Mouse (Mus musculus) layer of hippocampus, postnatal 10 days (tissue): Measurements from ENCODE around the gene Ints2. TPM values are rescaled to one million over a fixed set of nuclear protein-coding genes. Genes with fewer than 3 reads are reported as not detected.
"Not testable (repeated sequence)": the region's sequence is repeated elsewhere in the genome, so short reads cannot be mapped to it uniquely, and the experiment has no call there.

Source experiments
- DNase-seq, 2 experiments: peaks; one replicate each; pipeline ENCODE4 v3.0.0; 2021; ENCODE audit warnings: low spot score in 2 of 2
- long read RNA-seq: library from polyadenylated mRNA; stranded (forward); transcript quantifications from one replicate; pipeline ENCODE4 v2.0.0, GENCODE M21; 2023
- total RNA-seq, 2 experiments: library from RNA; stranded (reverse); gene quantifications; 2 replicates each; pipeline ENCODE4 v1.2.3; 2021

Ints2 gene
- 10 to 100 TPM; 21.9 to 25.9 TPM for total RNA-seq
- long read RNA-seq, full-length matches to known transcripts = 1 of 5 reads
- long read RNA-seq, partial matches to known transcripts = 1 of 5 reads
- long read RNA-seq, other reads (novel, unspliced or antisense) = 3 of 5 reads

DNA sequence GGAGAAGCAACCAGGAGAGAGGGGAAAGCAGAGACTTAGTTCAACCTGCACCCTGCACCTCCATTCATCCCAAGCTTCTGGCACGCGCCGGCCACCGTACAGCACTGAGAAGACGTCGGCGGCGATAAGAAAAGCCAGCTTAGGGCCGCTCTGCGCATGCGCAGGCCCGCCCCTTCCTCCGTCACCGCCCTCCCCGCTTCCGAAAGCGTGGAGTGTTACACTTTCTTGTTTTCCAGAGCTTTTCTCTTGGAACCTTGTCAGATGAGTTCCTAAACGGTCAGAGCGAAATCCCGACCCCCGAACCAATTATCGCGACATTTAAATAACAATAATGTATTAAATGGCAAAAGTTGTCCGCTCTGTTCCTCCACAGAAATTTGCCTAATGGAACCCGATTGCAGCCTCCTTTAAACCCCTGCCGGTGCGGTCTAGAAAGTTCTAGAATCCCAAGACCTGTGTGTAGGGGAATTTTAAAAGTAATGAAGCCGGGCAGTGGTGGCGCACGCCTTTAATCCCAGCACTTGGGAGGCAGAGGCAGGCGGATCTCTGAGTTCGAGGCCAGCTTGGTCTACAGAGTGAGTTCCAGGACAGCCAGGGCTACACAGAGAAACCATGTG lies at the start of gene Ints2:
Gene Ints2 (minus strand): TSS at position 116 of the 617 bp plus-strand sequence.
- DNase-seq = peak; percentile 93 to 96

DNA sequence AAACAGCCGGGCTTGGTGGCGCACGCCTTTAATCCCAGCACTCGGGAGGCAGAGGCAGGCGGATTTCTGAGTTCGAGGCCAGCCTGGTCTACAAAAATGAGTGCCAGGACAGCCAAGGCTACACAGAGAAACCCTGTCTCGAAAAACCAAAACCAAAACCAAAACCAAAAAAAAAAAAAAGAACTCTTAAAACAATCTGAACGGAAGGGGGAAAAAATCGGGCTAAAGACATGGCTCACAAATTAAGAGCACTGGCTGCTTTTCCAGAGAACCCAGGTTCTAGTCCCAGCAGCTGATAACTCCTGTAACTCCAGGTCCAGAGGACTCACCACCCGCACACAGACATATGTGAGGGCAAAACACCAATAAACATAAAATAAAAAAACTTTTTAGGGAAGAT lies 34.8 kb upstream of the Ints2 start:
- not testable (repeated sequence) for DNase-seq

DNA sequence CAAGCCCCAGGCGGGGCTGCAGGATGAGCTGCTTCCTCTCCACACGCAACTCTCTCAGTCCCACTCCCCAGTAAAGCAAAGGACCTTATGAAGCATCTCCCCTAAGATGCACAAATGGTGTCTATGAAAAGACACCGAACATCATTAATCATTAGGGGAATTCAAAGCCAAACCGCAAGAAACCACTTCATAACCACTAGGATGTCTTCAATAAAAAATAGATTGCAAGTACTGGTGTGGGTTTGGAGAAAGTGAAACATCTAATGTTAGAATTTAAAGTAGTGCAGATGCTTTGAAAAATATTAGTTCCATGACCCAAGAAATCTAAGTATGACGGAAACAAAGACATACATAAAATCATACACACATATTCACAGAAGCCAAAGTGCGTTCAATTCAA lies 34.3 kb upstream of the Ints2 start:
- no peak for DNase-seq

DNA sequence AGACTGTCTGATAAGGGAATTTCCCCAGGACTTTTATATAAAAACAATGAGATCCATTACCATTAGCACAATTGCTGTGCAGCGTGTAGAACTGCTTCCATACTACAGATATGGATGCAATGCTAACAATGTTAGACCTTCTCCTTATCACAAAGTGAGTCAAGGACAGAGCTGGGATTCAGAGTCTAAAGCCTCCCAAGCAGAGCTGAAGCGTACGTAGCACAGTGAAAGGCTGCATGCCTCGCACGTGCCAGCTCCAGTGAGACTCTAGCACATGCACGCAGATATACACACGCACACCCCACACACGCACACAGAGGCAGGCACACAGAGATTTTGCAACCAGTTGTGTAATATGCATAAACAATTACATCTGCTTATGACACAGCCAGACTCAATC lies 28.4 kb upstream of the Ints2 start:
- no peak for DNase-seq

DNA sequence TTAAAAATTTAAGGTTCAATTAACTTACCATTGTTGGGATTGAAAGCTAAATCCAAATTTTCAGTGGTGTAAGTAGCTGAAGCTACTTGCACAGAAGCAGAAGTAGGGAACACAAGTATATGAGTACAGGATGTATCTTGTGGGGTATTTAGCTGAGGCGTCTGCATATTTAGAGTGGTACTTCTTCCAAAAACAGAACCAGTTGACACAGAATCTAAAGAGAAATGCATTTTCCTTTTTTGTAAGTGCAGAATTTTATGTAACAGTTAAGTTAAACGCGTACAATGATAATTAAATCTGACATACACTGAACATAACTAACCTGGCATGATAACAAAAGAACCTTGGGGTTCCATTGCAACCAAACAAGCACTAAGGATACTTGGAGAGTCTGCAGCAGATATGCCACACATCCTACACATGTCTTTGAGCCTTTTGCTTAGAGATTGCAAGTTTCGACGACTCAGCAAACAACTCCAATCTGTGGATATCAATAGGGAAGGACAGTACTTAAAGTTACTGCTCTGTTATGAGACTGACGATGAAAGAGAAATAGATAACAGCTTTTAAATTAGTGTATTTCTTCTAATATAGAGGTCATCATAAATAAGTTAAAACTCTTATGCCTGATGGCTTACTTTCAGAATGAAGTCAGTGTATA lies 21.2 kb upstream of the Ints2 start:
- DNase-seq = no peak

DNA sequence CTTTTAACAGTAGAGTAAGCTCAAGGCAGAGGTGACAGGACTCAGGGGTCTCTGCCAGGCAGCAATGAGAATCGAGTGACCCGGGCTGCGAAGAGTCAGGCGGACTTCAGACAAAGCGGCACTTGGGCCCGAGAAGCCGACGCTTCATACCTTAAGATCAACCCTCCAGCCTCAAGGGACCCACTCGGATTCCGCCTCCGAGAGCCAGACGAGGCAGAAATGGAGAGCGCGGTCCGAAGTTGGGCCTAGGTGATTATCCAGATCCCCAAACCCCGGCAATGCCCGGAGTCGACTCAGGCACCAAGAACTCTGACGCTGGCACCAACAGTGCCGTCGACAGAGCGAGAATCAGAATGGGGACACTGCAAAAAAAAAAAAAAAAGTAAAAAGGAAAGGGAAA lies 321 bp downstream of the Ints2 start:
- DNase-seq = no peak

DNA sequence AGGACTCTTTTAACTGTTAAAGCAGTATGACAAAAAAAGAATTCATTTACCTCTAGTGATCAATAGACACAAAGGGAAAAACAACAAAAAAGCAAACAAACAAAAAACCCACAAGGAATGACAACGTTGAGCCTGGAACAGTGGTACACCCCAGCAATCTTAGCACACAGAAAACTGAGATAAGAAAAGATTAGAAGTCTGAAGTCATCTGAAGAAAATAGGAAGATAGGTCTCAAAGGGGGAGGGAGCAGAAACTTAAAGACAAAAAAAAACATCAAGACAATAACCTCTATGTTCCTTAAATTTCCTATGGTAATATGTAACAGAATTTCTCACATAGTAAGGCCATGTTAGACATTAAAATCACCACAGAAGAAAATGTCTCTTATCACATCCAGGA lies 4.0 kb downstream of the Ints2 start:
- no peak for DNase-seq

DNA sequence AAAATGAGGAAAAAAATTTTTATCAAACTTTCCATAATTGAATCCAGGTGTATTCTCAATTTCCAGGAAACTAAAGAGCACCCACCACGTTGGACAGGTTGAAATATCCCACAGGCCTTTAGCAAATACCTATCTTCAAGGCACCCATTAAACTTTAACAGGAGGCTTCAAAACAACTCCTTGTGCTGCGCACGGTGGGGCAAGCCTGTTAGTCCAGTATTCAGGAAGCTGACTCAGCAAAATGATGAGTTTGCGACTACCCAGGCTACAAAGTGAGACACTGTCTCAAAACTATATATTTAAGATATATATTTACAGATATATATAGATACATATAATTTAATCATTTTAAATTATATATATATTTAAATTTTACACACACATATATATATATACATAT lies 24.9 kb downstream of the Ints2 start:
- DNase-seq = no peak

DNA sequence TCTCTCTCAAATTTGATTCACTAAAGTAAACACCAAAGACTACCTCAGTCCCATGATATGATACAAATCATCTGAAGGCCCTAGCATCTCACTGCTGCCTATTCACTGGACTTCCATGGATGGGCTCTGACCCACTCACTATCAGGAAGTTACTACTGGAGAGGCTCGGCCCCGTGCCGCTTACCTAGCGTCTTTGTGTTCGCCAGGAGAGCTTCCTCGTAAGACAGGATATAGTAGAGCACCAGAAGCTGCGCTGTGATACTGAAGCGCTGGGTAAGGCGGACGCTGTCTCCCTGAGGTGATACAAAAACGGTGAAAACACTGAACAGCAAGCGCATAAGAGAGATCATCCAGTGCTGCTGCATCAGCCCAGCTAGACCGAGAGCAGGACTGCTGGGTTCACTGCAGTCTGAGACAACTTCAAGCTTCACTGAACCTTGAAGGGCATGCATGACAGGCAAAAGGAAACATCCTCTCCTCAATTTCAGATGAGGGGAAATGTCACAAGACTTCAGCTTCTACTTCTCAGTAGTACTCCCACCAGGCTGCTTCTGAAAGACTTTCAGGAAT lies 25.5 kb downstream of the Ints2 start:
- no peak for DNase-seq

DNA sequence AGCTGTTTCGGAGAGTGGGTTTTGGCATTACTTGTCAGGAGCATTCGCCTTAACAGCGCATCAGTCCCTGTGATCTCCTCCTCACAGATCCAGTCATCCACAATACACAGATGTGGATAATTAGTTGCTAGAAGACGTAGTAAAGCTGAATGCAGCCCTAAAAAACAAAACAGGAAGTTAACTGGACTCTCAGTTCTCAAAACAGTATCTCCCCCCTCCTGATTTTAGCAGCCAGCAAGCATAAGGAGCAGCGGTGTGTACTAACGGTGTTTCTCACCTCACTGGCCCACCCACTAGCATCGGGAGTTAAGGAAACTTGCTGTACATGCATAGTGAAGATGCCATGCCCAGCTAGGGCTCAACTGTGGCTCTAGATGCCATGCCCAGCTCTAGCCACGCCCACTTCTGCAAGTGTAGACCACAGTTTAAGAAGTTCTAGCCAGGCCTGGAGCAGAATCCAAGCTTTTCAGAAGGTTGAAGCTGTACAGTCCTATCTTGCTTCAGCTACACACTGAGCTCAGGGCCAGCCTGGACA lies 30.7 kb downstream of the Ints2 start:
- no peak for DNase-seq

DNA sequence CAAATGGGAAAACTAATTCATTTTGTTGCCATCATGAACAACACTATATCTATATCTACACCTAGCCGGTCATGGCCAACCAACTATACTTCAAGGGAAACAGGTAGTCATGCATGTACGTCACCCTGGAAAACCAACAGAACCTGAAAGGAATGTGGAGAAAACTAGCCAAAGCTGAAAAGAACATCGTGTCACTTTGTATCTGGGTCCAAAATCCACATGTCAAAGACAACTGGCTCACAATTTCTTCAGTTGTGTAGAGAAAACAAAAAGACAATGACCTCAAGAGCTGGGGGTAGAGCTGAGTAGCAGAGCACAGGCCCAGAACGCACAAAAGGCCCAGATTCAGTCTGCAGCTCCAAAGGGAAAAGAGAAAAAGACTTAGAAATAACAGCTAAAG lies 31.6 kb downstream of the Ints2 start:
- DNase-seq = no peak

DNA sequence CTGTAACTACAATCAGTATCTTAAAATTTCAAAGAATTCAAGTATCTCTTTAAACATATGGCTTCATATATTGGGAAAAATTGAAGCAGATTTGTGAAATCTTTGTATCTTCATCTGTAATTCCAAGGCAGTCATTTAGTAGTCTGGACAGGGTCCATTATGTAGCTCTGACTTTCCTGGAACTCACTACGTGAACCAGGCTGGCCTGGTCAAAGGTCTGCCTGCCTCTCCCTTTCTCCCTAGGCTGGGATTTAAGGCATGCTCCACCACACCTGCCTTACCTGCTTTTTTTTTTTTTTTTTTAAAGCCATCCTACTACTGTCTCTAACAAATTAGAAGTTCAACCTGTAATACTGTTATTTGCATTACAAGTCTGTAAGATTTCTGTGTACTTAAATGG lies 45.6 kb downstream of the Ints2 start:
- no peak for DNase-seq

DNA sequence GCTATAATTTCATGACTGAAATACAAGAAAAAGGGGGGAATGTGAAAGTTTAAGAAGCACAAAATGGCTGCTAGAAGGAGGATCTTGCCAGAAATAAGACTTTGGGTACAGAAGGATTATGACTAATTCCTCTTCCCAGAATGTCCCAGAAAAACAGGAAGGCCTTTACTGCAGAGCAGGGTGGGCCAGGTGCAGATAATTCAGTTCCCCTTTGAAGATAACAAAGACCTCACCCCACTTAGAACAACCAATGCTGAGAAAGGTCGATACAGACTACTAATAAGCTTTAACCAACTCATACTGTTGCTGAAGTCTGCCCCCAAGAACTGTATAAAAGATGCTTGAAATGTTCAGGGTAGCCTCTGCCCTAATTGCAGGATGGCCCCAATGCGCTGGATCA lies 48.3 kb downstream of the Ints2 start:
- DNase-seq = no peak

DNA sequence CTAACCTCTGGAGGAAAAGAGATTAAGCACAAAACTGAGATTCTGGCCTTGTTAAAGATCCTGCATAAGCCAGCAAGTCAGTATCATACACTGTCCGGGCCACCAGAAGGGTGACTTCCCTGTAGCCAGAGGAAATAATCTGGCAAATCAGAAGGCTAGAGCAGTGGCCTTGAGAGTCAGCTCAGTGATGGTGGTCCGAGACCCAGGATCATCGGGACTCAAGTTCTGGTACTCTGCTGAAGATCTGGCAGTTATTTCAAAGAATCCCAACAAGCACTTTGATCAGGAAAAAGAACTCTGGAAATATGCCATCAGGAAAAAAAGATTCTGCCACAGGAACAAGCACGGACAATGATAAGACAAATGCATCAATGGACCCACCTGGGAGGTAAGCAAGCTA lies 51.5 kb downstream of the Ints2 start:
- DNase-seq = no peak

DNA sequence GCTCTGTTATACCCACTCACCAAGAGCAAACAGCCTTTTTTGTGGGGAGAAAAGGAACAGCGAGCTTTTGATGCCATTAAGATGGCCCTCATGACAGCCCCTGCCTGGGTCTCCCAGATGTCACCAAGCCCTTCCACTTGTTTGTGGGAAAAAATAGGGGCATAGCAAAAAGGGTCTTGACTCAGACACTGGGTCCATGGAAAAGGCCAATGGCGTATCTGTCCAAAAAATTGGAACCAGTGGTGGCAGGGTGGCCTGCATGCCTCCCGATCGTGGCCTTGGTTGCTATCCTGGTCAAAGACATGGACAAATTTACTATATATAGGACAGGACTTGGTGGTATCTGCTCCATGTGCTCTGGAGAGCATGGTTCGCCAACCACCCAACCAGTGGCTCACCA lies 52.3 kb downstream of the Ints2 start:
- DNase-seq = no peak

DNA sequence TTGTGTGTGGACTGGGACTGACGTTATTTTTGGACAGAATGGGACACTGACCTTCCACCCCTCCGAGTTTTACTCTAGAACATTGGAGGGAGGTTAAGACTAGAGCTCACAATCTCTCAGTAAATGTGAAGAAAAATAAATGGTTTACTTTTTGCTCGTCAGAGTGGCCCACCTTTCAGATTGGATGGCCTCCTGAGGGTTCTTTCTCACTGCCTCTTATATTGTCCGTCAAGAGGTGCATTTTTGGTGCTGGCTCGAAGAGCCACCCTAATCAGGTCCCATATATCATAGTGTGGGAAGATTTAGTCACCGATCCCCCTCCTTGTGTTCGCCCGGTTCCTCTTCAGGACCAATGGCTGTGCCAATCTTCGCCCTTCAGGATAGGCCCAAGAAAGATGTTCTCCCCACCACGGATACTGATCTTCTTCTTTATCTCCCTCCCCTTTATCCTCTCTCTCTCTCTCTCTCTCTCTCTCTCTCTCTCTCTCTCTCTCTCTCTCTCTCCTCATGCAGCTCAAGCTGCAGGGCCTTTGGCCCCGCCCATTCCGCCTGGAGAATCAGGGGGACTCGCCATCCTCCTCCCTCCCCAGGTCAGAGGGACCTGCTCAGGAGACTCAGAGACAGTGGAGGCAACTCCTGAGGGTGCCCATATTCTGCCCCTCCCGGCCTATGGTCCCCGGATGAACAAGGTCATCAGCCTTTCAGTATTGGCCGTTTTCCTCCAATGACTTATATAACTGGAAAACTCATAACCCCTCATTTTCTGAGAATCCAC lies 55.3 kb downstream of the Ints2 start:
- DNase-seq = no peak

DNA sequence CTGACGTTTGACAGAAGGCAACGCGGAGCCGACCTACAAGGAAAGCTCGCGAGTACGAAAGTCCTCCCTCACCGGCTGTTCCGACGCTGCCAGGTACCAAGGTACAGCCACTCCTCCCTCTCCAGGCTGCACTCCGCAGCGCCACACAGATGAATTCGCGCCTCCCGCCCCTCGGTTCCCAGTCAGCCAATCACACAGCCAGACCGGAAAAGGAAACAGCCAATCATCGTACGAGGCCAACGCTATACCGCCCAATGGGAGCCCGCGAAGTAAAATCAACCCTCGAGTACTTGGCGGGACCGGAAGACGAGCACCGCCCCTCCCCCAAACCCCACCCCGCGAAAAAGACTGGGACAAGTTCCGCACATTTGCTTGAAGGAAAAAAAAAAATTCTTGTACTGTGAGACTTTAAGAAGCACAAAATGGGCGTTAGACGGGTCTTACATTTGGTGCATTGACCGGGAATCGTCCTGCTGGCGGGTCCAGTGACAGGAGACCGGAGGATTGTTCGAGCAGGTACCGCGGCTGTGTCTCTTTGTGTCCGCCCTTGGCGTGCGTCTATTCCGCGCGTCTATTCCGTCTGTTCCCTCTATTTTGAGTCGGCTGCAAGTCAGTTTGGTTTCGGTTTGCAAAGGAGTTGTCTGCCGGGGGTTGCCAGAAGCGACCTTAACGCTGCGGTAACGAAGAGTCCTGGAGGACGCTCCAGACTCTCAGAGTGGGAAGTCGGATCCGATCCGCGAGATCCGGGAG lies 56.2 kb downstream of the Ints2 start, which contains the start of gene Brip1:
Gene Brip1 (minus strand): TSS at position 157 of the 750 bp plus-strand sequence.
- DNase-seq = peak; percentile 91 to 94

DNA sequence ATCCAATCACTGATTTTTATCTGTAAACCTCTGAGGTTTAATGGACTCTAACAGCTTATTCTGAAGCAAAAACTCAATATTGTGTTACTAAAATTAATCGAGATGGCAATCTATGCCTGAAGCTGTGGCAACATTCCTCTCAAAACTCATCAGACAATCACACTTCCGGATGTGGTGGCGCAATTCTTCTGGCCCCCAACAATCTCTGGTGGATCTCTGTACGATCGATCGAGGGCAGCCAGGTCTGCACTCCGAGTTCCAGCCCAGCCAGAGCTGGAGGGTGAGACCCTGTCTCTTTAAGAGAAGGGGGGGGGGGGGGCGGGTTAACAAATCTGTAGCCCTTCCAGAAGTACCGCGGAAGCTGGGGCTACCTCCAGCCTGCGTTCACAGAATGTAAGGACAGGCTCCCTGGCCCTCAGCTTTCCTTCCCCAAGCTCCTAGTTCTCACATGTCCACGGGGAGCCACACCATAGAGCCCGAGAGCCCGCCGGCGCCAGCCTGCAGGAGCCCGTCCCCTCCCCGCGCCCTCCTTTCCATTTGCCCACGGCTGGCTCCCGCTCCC lies 56.8 kb downstream of the Ints2 start:
- no peak for DNase-seq

DNA sequence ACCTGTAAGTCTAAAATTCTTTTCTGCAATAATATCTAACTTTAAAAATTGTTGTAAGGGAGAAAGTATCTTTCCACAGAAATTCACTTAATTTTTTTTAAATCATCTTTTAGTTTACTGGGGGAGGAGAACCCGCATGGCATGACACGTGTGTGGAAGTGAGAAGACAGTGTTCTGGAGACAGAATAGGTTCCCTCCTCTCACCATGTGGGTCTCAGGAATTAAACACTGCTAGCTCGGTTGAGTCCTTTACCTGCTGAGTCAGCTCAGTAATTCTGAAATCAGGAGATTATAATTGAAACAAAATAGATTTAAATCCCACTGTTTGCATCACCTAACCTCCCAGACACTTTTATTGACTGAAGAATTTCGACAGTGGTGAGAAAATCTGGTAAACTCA lies 57.6 kb downstream of the Ints2 start:
- no peak for DNase-seq

DNA sequence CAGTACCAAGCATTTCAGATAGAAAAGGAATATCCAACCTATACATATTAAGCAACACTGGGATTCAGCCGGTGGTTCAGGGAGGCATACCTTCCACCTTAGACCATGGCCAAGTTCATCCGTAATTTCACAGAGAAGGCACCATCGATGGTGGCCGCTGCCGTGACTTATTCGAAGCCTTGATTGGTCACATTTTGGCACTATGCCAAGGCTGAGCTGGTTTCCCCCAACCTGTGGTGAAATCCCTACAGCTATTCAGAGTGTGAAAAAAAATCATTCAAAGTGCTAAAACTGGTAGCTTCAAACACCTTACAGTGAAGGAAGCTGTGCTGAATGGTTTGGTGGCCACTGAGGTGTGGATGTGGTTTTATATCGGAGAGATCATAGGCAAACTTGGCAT lies 72.2 kb downstream of the Ints2 start:
- not testable (repeated sequence) for DNase-seq

DNA sequence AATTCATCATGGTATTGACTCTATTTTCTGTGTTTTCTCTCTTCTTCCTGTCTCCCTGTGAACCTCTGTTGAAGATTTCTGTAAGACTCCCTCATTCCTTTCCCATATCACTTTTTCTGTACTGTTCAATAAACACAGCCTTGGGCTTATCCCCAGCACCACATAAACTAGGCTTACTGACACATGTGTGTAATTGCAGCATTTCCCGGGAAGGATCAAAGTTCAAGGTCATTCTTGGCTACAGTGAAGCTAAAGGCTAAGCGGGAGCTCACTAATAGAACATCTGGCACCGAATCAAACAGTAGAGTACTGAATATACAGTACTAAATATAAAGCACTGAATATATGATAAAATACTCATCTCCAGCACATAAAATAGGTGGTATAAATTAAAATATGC lies 81.5 kb downstream of the Ints2 start:
- no peak for DNase-seq
